15 mouse cellular contexts compared by ENCODE assay signal in genomic region chr11:81832381-81832780, GRCm38 (mm10). TPM values are rescaled to one million over a fixed set of nuclear protein-coding genes. Genes with fewer than 3 reads are reported as not detected.
"Had no signal": no experiment of that assay in that cellular context is flagged by ENCODE, and none has a peak within 500 bp of the region (broad histone marks: within the 10 kb centered on the region; RNA-seq: fewer than 3 reads in every experiment).

No protein-coding gene starts in this region.

- DNase-seq: gastrocnemius, adult 2 months; gastrocnemius, postnatal 10 days; gastrocnemius, postnatal 25 days; heart, adult 18-20 months; heart, postnatal 10 days; heart, postnatal 4 days; kidney, adult 18-20 months; kidney, adult 8-10 months; kidney, postnatal 10 days; kidney, postnatal 25 days; kidney, postnatal 4 days; layer of hippocampus, postnatal 36 days; liver; liver, embryonic 13.5 days had no signal

RNA-seq across cellular contexts. Expression of gene 5530401A14Rik, which starts 28.1 kb away (rescaled TPM):
- total RNA-seq: granulocyte monocyte progenitor cell, adult 5-6 weeks had no signal
